Comparison of ENCODE assay signal across 28 mouse cellular contexts in the genomic region with DNA sequence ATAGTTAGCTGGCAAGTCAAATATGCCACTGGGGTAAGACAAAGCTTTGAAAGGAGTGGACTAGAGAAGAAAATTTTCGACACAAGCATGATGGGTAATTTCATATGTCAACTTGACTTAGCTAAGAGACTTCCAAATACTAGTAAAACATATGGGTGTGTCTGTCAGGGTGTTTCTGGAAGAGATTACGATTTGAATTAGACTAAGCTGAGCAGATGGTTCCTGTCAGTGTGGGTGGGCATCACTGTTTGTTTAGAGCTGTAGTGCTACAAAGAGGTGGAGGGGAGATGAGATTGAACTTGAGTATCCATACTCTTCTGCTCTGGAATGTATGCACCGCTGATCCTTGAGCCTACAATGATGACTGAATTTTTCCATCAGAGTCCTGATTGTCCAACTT.
DNase-seq lines count a peak whose midpoint lies in the region; ATAC-seq and TF ChIP-seq lines count a peak whose summit lies in the region.
"Had no signal": no experiment of that assay in that cellular context is flagged by ENCODE, and none has a peak within 500 bp of the region (broad histone marks: within the 10 kb centered on the region; RNA-seq: fewer than 3 reads in every experiment).

No protein-coding gene starts in this region.

- no peak for TF ChIP-seq RAD21 in CH12.LX (IDR thresholded peaks at IDR 0.05; ENCODE audit: low read depth, low read length)

- no peaks in the 10 kb centered on the region for H3K79me2 ChIP-seq in CH12.LX (replicated peaks; ENCODE audit: control insufficient read depth, extremely low read depth, insufficient read depth, poor library complexity, severe bottlenecking)

- no peak overlapping the region for H3K4me2 ChIP-seq in embryonic facial prominence, embryonic 14.5 days (ENCODE audit: low read depth, low read length)
- H3K4me2 ChIP-seq in CH12.LX (ENCODE audit: insufficient read depth, low read depth, poor library complexity, severe bottlenecking), result no peak overlapping the region
- no peak overlapping the region for H3K4me2 ChIP-seq in forebrain, embryonic 16.5 days (ENCODE audit: low read length)
- H3K4me2 ChIP-seq: heart, embryonic 11.5 days; hindbrain, embryonic 12.5 days; intestine, embryonic 15.5 days; limb, embryonic 13.5 days; liver, embryonic 11.5 days; lung, embryonic 15.5 days; midbrain, embryonic 15.5 days; neural tube, embryonic 15.5 days had no signal

- H3K27ac ChIP-seq in embryonic facial prominence, embryonic 14.5 days (replicated peaks; ENCODE audit: low read depth, low read length), result no peak overlapping the region
- H3K27ac ChIP-seq in embryonic facial prominence, embryonic 10.5 days (replicated peaks), result no peak overlapping the region
- no peak overlapping the region for H3K27ac ChIP-seq in CH12.LX (ENCODE audit: insufficient read depth, low read depth)
- H3K27ac ChIP-seq in forebrain, embryonic 16.5 days (ENCODE audit: low read length), result no peak overlapping the region
- H3K27ac ChIP-seq: hindbrain, embryonic 12.5 days; hindbrain, postnatal 0 days; intestine, embryonic 15.5 days; kidney, postnatal 0 days; limb, embryonic 13.5 days; lung, embryonic 15.5 days; midbrain, embryonic 10.5 days; midbrain, embryonic 15.5 days; neural tube, embryonic 15.5 days had no signal

- no peaks in the 10 kb centered on the region for H3K9me3 ChIP-seq in embryonic facial prominence, embryonic 14.5 days (ENCODE audit: control insufficient read depth, low read length)
- no peaks in the 10 kb centered on the region for H3K9me3 ChIP-seq in embryonic facial prominence, embryonic 10.5 days
- H3K9me3 ChIP-seq in CH12.LX (replicated peaks; ENCODE audit: low read length), result no peaks in the 10 kb centered on the region
- H3K9me3 ChIP-seq in forebrain, embryonic 16.5 days (ENCODE audit: control insufficient read depth, low read length), result no peaks in the 10 kb centered on the region
- H3K9me3 ChIP-seq: hindbrain, embryonic 12.5 days; intestine, embryonic 15.5 days; limb, embryonic 13.5 days; lung, embryonic 15.5 days; midbrain, embryonic 10.5 days; midbrain, embryonic 15.5 days; neural tube, embryonic 15.5 days had no signal

- H3K4me1 ChIP-seq in embryonic facial prominence, embryonic 14.5 days (ENCODE audit: control insufficient read depth, insufficient read depth, low read length), result no peaks in the 10 kb centered on the region
- H3K4me1 ChIP-seq in embryonic facial prominence, embryonic 10.5 days, result no peaks in the 10 kb centered on the region
- no peaks in the 10 kb centered on the region for H3K4me1 ChIP-seq in CH12.LX (ENCODE audit: control insufficient read depth in 1 of 2, insufficient read depth in 2 of 2)
- no peaks in the 10 kb centered on the region for H3K4me1 ChIP-seq in forebrain, embryonic 16.5 days (replicated peaks; ENCODE audit: control insufficient read depth, insufficient read depth, low read length)
- H3K4me1 ChIP-seq: hindbrain, embryonic 12.5 days; intestine, embryonic 15.5 days; limb, embryonic 13.5 days; lung, embryonic 15.5 days; midbrain, embryonic 10.5 days; midbrain, embryonic 15.5 days; neural tube, embryonic 15.5 days had no signal

- 50% methylated on average over 3 of the region's 3 CpGs for WGBS in embryonic facial prominence, embryonic 14.5 days
- 79% methylated on average over 3 of the region's 3 CpGs for whole genome bisulfite sequencing in embryonic facial prominence, embryonic 10.5 days
- 69% methylated on average over 3 of the region's 3 CpGs for WGBS in forebrain, embryonic 16.5 days

- dilution Hi-C loops in CH12.LX (cut with MboI; ENCODE audit: extremely low pct_ligation_motif_present, extremely low pct_unique_long_range_greater_than_20kb, low sequenced_read_pairs), result no loop called here

- H3K36me3 ChIP-seq in embryonic facial prominence, embryonic 14.5 days (ENCODE audit: control insufficient read depth, insufficient read depth, low read length), result no peaks in the 10 kb centered on the region
- H3K36me3 ChIP-seq in embryonic facial prominence, embryonic 10.5 days (replicated peaks), result no peaks in the 10 kb centered on the region
- H3K36me3 ChIP-seq in CH12.LX (replicated peaks in 1 of 2; ENCODE audit: control insufficient read depth in 1 of 2, insufficient read depth in 1 of 2, low read length in 1 of 2), result no peaks in the 10 kb centered on the region
- H3K36me3 ChIP-seq in forebrain, embryonic 16.5 days (ENCODE audit: control insufficient read depth, insufficient read depth), result no peaks in the 10 kb centered on the region
- H3K36me3 ChIP-seq: hindbrain, embryonic 12.5 days; intestine, embryonic 15.5 days; limb, embryonic 13.5 days; lung, embryonic 15.5 days; midbrain, embryonic 10.5 days; midbrain, embryonic 15.5 days; neural tube, embryonic 15.5 days had no signal

- TF ChIP-seq EP300 in CH12.LX (IDR thresholded peaks at IDR 0.05; ENCODE audit: low read length), result no peak

- TF ChIP-seq CTCF in CH12.LX (conservative IDR thresholded peaks at IDR 0.05 in 1 of 2, IDR thresholded peaks at IDR 0.05 in 1 of 2; ENCODE audit: low read depth in 2 of 2, low read length in 2 of 2), result no peak

- H3K9ac ChIP-seq in embryonic facial prominence, embryonic 14.5 days (ENCODE audit: low read depth, low read length), result no peak overlapping the region
- no peak overlapping the region for H3K9ac ChIP-seq in CH12.LX (ENCODE audit: insufficient read depth, low read depth)
- H3K9ac ChIP-seq in forebrain, embryonic 16.5 days (replicated peaks; ENCODE audit: low read depth, low read length), result no peak overlapping the region
- H3K9ac ChIP-seq: hindbrain, embryonic 12.5 days; intestine, embryonic 15.5 days; limb, embryonic 13.5 days; lung, embryonic 15.5 days; midbrain, embryonic 15.5 days; neural tube, embryonic 15.5 days had no signal

- in situ Hi-C loops in CH12.LX (cut with MboI; ENCODE audit: low pct_ligation_motif_present, low pct_unique_long_range_greater_than_20kb, low sequenced_read_pairs), result no loop called here

- no peak for ATAC-seq in embryonic facial prominence, embryonic 14.5 days (ENCODE audit: low read depth)
- peak; percentile 70 for ATAC-seq in forebrain, embryonic 16.5 days
- ATAC-seq: hindbrain, postnatal 0 days; intestine, embryonic 15.5 days; midbrain, embryonic 15.5 days had no signal

- DNase-seq in embryonic facial prominence, embryonic 14.5 days (ENCODE audit: low spot score), result peak; percentile 27
- no peak for DNase-seq in embryonic facial prominence, embryonic 10.5 days (ENCODE audit: low spot score)
- peak; percentile 2 for DNase-seq in layer of hippocampus, adult 9-11 months
- no peak for DNase-seq in layer of hippocampus, adult 11-12 months (ENCODE audit: low spot score)
- DNase-seq in CH12.LX (ENCODE audit: extremely low read depth), result peak; percentile 3
- no peak for DNase-seq in heart, adult 9 months (ENCODE audit: low spot score in 2 of 2)
- DNase-seq: adrenal gland, postnatal 14 days; cerebellum, adult 18-20 months; gastrocnemius, postnatal 25 days; heart, adult 11 months; heart, postnatal 36 days; kidney, adult 8-10 months; kidney, postnatal 4 days; right cerebral cortex, adult 18-20 months; spleen, adult 18-20 months; thymus, postnatal 14 days had no signal

- H3K4me3 ChIP-seq in embryonic facial prominence, embryonic 14.5 days (ENCODE audit: low read depth, low read length), result no peak overlapping the region
- H3K4me3 ChIP-seq in embryonic facial prominence, embryonic 10.5 days, result no peak overlapping the region
- no peak overlapping the region for H3K4me3 ChIP-seq in CH12.LX (replicated peaks in 1 of 3; ENCODE audit: low read depth in 2 of 3, low read length in 2 of 3, poor library complexity in 1 of 3)
- H3K4me3 ChIP-seq in forebrain, embryonic 16.5 days (replicated peaks; ENCODE audit: low read length), result no peak overlapping the region
- H3K4me3 ChIP-seq: hindbrain, embryonic 12.5 days; intestine, embryonic 15.5 days; limb, embryonic 13.5 days; lung, embryonic 15.5 days; midbrain, embryonic 10.5 days; midbrain, embryonic 15.5 days; neural tube, embryonic 15.5 days had no signal

- no peaks in the 10 kb centered on the region for H3K27me3 ChIP-seq in embryonic facial prominence, embryonic 14.5 days (replicated peaks; ENCODE audit: control insufficient read depth, insufficient read depth, low read length)
- H3K27me3 ChIP-seq in embryonic facial prominence, embryonic 10.5 days (replicated peaks; ENCODE audit: low read depth, poor library complexity, severe bottlenecking), result no peaks in the 10 kb centered on the region
- H3K27me3 ChIP-seq in CH12.LX (replicated peaks), result no peaks in the 10 kb centered on the region
- no peaks in the 10 kb centered on the region for H3K27me3 ChIP-seq in forebrain, embryonic 16.5 days (replicated peaks; ENCODE audit: control insufficient read depth, insufficient read depth, low read length)
- H3K27me3 ChIP-seq: hindbrain, embryonic 12.5 days; intestine, embryonic 15.5 days; limb, embryonic 13.5 days; lung, embryonic 15.5 days; midbrain, embryonic 15.5 days; neural tube, embryonic 15.5 days had no signal

- no peak for TF ChIP-seq POLR2A in CH12.LX (IDR thresholded peaks at IDR 0.05; ENCODE audit: low read depth, low read length)

TF ChIP-seq in CH12.LX, 34 proteins besides CTCF, POLR2A, EP300 and RAD21:
- TF ChIP-seq USF2 (conservative IDR thresholded peaks at IDR 0.05; ENCODE audit: low read depth, low read length), result no peak
- TF ChIP-seq PAX5 (IDR thresholded peaks at IDR 0.05; ENCODE audit: low read length), result no peak
- no peak for TF ChIP-seq BHLHE40 (IDR thresholded peaks at IDR 0.05; ENCODE audit: low read depth, low read length)
- TF ChIP-seq NRF1 (IDR thresholded peaks at IDR 0.05; ENCODE audit: low read depth, low read length), result no peak
- TF ChIP-seq KAT2A (IDR thresholded peaks at IDR 0.05; ENCODE audit: insufficient replicate concordance, low read length), result no peak
- TF ChIP-seq MXI1 (IDR thresholded peaks at IDR 0.05; ENCODE audit: low read depth, low read length), result no peak
- no peak for TF ChIP-seq CHD1 (IDR thresholded peaks at IDR 0.05; ENCODE audit: low read depth, low read length)
- no peak for TF ChIP-seq USF1 (IDR thresholded peaks at IDR 0.05; ENCODE audit: low read depth, low read length)
- no peak for TF ChIP-seq TCF12 (IDR thresholded peaks at IDR 0.05; ENCODE audit: low read depth, low read length)
- TF ChIP-seq POLR2AphosphoS2 (IDR thresholded peaks at IDR 0.05; ENCODE audit: low read depth, low read length), result no peak
- no peak for TF ChIP-seq ZKSCAN1 (IDR thresholded peaks at IDR 0.05; ENCODE audit: borderline replicate concordance, low read depth, low read length)
- TF ChIP-seq HCFC1 (IDR thresholded peaks at IDR 0.05; ENCODE audit: low read depth, low read length), result no peak
- TF ChIP-seq MYC (IDR thresholded peaks at IDR 0.05; ENCODE audit: low read depth, low read length), result no peak
- TF ChIP-seq TBP (conservative IDR thresholded peaks at IDR 0.05; ENCODE audit: low read depth, low read length), result no peak
- no peak for TF ChIP-seq IRF4 (IDR thresholded peaks at IDR 0.05; ENCODE audit: low read depth, low read length)
- TF ChIP-seq MAX (IDR thresholded peaks at IDR 0.05; ENCODE audit: low read length), result no peak
- no peak for TF ChIP-seq MEF2A (IDR thresholded peaks at IDR 0.05; ENCODE audit: borderline replicate concordance, low read depth, low read length)

Comparison
In these comparisons a context has a peak if more than half of its experiments do, and no peak if none do; other contexts are left out.
1. DNase-seq: peak in embryonic facial prominence, embryonic 14.5 days (single experiment), layer of hippocampus, adult 9-11 months (single experiment) and CH12.LX (single experiment); none in embryonic facial prominence, embryonic 10.5 days (single experiment), layer of hippocampus, adult 11-12 months (single experiment) and heart, adult 9 months (0 of 2).